ENCODE assay signal across 11 mouse cellular contexts in the genomic region with DNA sequence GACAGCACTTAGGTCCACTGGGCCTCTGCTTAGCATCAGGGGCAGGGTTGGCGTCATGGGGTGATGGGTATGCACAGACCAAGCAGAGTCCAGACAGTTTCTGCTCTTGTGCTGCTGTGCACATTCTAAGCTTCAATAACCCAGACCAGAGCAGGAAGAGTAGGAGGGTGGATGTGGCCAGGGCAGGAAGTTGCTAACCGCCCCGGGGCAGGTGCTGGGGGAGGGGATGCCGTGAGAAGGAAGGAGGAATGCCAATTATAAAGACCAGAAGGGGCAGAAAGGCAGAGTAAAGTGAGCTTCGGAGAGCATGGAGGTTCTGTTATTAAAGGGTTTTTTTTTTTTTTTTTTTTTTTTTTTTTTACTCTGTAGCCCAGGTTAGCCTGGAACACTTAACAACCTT. TPM values are rescaled to one million over a fixed set of nuclear protein-coding genes. Genes with fewer than 3 reads are reported as not detected.
DNase-seq lines count a peak whose midpoint lies in the region; ATAC-seq and TF ChIP-seq lines count a peak whose summit lies in the region.
"Had no signal": no experiment of that assay in that cellular context is flagged by ENCODE, and none has a peak within 500 bp of the region (broad histone marks: within the 10 kb centered on the region; RNA-seq: fewer than 3 reads in every experiment).

No protein-coding gene starts in this region.

- no peak for TF ChIP-seq CTCF in liver, postnatal 0 days (IDR thresholded peaks at IDR 0.05; ENCODE audit: low read depth)

- H3K36me3 ChIP-seq in liver, postnatal 0 days (replicated peaks; ENCODE audit: insufficient read depth, low read length) = 0 out of 2 replicates have a peak, but pooled peaks cover 2% of the 10 kb centered on the region

- DNase-seq in CD4-positive, CD25-positive, alpha-beta regulatory T cell, adult 2 months (ENCODE audit: low read depth, low spot score) = peak; percentile 88
- peak; percentile 62 for DNase-seq in ES-CJ7 (ENCODE audit: low read depth, low spot score)
- no peak for DNase-seq in liver, postnatal 0 days
- DNase-seq in spleen, postnatal 36 days (ENCODE audit: low spot score in 2 of 2) = peak; percentile 92
- no peak for DNase-seq in embryo, embryonic 11 days
- no peak for DNase-seq in kidney, postnatal 10 days
- no peak for DNase-seq in adrenal gland, postnatal 4 days (ENCODE audit: low spot score in 2 of 2)
- DNase-seq: adrenal gland, postnatal 25 days; midbrain, embryonic 14.5 days had no signal

- peak overlapping the region; percentile 85 for H3K27ac ChIP-seq in liver, postnatal 0 days (ENCODE audit: low read depth)

- WGBS in liver, postnatal 0 days (ENCODE audit: insufficient replicate concordance) = 25% methylated on average over 5 of the region's 5 CpGs

- H3K4me2 ChIP-seq in liver, postnatal 0 days (ENCODE audit: low read depth, low read length) = peak overlapping the region; percentile 49

- 0 out of 2 replicates have a peak, but pooled peaks cover 2% of the 10 kb centered on the region for H3K27me3 ChIP-seq in liver, postnatal 0 days (ENCODE audit: insufficient read depth, low read length)

- no peaks in the 10 kb centered on the region for H3K9me3 ChIP-seq in liver, postnatal 0 days (ENCODE audit: low read length)

- H3K9ac ChIP-seq in liver, postnatal 0 days (replicated peaks) = 0 out of 2 replicates have a peak overlapping the region, but pooled peaks have one; percentile 10

- no peak; the same call in 1 of the 2 replicates for ATAC-seq in liver, postnatal 0 days

- TF ChIP-seq EP300 in liver, postnatal 0 days (IDR thresholded peaks at IDR 0.05; ENCODE audit: low read depth) = no peak

- H3K4me1 ChIP-seq in liver, postnatal 0 days (ENCODE audit: insufficient read depth) = peaks cover 20% of the 10 kb centered on the region

- H3K4me3 ChIP-seq in liver, postnatal 0 days (ENCODE audit: low read depth, low read length) = peak overlapping the region; percentile 26; the same call in 1 of the 2 replicates

RNA-seq across cellular contexts. Expression of a gene that starts 0.7 kb away (rescaled TPM):
- polyA plus RNA-seq in liver, postnatal 0 days (2015; fragmentation: Nextera tagmentation; extraction: Ambion mirVana) = 6.5 and 7.1 TPM in 2 replicates
- 1 to 10 TPM; 1.4 to 1.7 TPM for total RNA-seq in adrenal gland, postnatal 4 days (2021)

RNA-seq across cellular contexts. Expression of a gene that starts 6.1 kb away (rescaled TPM):
- polyA plus RNA-seq in liver, postnatal 0 days (2015; fragmentation: Nextera tagmentation; extraction: Ambion mirVana) = 0.90 and 1.2 TPM in 2 replicates
- total RNA-seq in adrenal gland, postnatal 4 days (2021) = 1 to 10 TPM; 4.8 to 5.6 TPM

RNA-seq across cellular contexts. Expression of a gene that starts 6.2 kb away (rescaled TPM):
- 1.0 and 1.4 TPM in 2 replicates for polyA plus RNA-seq in liver, postnatal 0 days (2015; fragmentation: Nextera tagmentation; extraction: Ambion mirVana)
- 10 to 100 TPM; 45.9 to 53.3 TPM for total RNA-seq in adrenal gland, postnatal 4 days (2021)

RNA-seq across cellular contexts. Expression of a gene that starts 13.5 kb away (rescaled TPM):
- 0.92 and 0.95 TPM in 2 replicates for polyA plus RNA-seq in liver, postnatal 0 days (2015; fragmentation: Nextera tagmentation; extraction: Ambion mirVana)
- total RNA-seq in adrenal gland, postnatal 4 days (2021) = 1 to 10 TPM; 3.4 to 4.1 TPM

RNA-seq across cellular contexts. Expression of a gene that starts 16.9 kb away (rescaled TPM):
- polyA plus RNA-seq in liver, postnatal 0 days (2015; fragmentation: Nextera tagmentation; extraction: Ambion mirVana) = not detected in 2 replicates
- not detected for total RNA-seq in adrenal gland, postnatal 4 days (2021)
- total RNA-seq: adrenal gland, postnatal 25 days; gastrocnemius, adult 18-20 months; left cerebral cortex, postnatal 36 days had no signal
- polyA plus RNA-seq: midbrain, embryonic 14.5 days had no signal

Comparison
In these comparisons a context has a peak if more than half of its experiments do, and no peak if none do; other contexts are left out.
1. DNase-seq: peak in CD4-positive, CD25-positive, alpha-beta regulatory T cell, adult 2 months (single experiment), ES-CJ7 (single experiment) and spleen, postnatal 36 days (2 of 2); none in liver, postnatal 0 days (single experiment), embryo, embryonic 11 days (single experiment), kidney, postnatal 10 days (single experiment) and adrenal gland, postnatal 4 days (0 of 2).